Mouse (Mus musculus) skeletal muscle tissue, adult 2 months (tissue): ENCODE measurements around the gene Herpud2.

Experiments used
- DNase-seq: peaks from one replicate; pipeline ENCODE4 v3.0.0-alpha.2; 2012; ENCODE audit warnings: low read depth, low spot score

Gene Herpud2

GRCm38 (mm10) chr9:25151611-25152241 lies at the start of gene Herpud2:
TSS of gene Herpud2 (minus strand) at chr9:25151820.
- DNase-seq, result peak; percentile 96

DNA sequence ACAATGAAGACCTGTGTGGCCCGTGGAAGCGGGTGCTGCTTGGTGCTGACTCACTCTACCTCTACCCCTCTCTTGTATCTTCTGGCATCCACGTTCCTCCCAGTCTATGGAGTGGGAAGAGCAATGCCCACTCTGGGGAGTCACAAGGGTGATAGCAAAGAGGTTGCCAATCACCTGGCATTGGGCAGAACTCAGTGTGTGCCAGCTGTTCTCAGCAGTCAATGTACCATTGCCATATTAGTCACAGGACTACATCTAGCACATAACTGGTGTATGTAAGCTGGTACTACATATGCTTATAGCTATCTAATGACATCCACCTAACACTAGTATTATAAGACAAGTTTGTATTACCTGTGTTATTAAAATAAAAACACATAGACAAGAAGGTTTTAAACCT lies 49.4 kb upstream of the Herpud2 start:
- DNase-seq, result no peak

DNA sequence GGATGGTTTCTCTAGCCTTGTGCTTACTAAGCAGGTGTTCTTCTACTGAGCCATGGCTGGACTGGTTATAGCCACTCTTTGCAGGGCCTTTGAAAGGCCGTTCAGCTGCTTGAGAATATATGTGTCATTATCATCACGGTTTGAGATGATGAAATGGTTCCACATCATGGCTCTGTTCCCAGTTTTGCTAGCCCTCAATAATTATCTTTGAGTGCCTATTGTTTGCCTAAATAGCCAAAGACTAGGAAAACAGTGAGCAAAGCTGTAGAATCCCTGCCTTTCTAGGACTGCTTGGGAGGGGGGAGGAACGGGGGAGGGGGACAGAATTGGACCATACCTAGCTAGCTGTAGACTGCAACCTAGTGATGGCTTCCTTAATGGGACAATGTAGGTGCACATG lies 48.5 kb upstream of the Herpud2 start:
- no peak for DNase-seq

GRCm38 (mm10) chr9:25196746-25197145 lies 45.1 kb upstream of the Herpud2 start:
- no peak for DNase-seq

- no peak for DNase-seq
Measured at GRCm38 (mm10) chr9:25191612-25192011, 40.0 kb upstream of the Herpud2 start.

DNA sequence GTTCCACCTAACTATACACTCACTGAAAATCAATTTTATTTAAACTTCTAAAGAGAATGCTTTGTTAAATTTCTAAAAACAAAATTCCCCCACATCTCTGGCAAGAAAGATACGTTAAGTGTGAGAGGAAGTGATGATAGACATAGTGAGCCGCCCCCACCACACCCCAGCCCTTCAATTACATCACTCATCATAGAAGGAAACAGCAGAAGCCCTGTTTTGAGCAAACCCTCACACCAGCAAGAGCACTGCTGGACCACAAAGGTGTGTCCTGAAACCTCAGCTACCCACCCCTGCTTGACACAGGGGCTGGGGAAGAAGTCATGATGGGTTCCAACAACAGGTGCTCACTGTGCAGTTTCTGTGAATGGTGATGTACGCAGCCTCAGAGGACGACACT lies 34.9 kb upstream of the Herpud2 start:
- DNase-seq, result no peak

DNA sequence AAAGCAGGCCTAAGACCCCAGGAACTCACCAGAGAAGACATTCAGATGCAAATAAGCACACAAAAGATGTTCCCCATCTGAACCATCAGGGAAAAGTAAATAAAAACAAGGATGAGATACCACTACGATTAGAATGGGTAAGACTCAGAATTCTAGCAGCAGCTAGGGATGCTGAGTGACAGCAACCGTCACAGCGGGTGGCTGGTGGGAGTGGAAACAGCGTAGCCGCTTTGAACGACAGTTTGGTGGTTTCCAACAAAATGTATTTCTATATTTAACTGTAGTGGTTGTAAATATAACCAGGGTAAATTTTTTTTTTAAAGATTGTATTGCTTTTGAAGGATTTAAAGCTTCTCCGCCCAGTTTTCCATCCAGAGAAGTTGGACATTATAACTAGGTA lies 34.2 kb upstream of the Herpud2 start:
- no peak for DNase-seq

DNA sequence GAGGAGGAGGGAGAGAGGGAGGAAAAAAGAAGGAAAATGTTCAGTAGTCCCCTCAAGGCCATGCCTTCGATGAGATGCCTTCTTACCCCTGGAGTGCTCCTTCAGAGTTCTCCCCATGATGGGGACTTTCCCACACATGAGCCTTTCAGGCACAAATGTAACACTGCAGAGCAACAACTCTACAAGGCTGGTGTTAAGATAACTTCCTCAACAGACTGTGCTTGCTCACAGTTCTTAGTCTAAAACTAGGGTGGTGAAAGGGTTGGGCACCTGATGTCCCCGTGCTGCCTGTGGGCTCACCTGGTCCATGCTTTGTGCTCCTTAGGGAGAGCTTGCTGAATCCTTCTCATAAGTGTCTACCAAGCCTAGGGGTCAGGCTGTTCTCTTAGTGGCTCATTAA lies 33.0 kb upstream of the Herpud2 start:
- no peak for DNase-seq

DNA sequence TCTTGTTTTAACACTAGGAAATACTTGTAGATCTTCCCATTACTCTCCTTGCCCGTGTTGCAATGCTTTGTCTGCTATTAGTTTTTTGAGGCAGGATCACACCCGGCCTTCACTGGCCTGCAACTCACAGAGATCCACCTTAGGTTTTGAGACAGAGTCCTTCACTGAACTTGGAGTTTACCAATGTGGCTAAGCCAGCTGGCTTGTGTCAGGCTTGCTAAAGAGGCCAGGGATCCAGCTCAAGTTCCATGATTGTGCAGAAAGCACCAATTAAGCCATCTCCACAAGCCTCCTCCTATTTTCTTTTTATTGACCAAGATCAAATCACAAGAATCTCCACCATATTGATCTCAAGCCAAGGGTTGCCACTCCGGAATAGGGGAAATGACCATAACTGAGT lies 26.4 kb upstream of the Herpud2 start:
- no peak for DNase-seq

DNA sequence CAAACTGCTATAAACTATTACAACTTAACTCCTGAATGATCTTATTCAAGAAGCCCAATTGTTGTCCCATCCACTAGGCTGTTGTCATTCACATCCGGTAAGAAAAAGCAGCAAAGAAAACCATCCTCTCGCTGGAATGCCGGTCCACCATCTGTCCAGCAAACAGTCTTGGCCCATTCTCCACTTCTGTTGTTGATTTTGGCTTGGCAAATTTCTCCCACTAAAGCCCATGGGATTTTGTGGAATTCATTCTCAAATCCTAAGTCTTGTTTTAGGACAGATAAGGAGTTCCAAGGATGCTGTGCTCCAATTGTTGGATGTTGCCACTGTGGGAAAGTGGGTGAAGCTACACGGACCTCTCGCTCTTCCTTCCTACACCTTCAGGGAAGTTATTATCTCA lies 25.6 kb upstream of the Herpud2 start:
- peak; percentile 66 for DNase-seq

DNA sequence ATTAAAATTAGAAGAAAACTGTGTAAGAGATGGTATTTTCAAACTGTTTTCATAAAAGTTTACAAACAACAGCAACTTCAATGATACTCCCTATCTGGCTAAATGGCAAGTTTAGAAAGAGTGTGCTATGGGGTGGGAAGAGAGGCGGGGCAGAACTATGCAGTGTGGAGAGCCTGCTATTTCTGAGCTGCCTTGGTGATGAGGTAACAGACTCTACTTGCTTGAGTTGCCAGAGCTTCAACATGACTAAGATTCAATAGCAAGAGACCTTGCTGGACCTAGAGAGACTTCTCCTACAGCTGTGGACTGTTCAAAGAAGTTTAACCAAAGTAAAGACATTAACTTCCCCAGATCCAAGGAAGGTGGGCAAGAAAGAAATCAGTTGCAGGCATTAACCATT lies 24.9 kb upstream of the Herpud2 start:
- peak; percentile 46 for DNase-seq

DNA sequence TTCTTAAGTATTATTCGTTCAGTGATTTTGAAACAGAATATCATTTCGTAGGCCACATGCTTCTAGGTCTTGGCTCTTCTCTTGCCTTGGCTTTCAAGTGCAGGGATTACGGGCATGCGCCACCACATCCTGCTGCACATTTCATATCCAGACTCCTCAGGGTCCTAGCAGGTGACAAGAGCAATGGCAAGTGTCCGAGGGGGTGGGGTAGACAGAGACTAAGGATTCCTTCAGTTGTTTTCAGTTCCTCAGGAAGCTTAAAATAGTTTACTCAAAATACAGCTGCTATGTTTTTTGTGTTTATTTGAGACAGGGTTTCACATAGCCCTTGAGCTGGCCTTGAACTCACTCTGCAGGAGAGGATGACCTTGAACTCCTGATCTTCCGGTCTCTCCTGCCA lies 24.4 kb upstream of the Herpud2 start:
- DNase-seq, result peak; percentile 32

GRCm38 (mm10) chr9:25175039-25175442 lies 23.4 kb upstream of the Herpud2 start:
- DNase-seq, result peak; percentile 87

DNA sequence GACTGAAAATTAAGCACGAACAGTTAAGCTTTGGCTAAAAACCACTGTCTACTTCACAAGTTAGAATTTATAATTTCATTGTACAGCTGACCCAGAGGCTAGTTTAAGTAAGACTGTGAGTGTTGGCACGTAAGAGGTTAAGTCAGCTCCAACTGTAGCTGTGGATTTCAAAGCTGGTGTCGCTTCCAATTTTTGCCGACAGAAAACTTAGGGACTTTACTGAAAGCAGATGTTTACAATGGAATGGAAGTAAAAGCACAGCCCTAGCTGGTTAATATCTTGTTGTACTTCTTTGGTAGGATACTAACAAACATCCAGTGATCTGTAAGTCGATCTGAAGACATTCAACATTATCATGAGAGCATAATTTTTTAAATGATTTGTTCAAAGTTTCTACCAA lies 23.0 kb upstream of the Herpud2 start:
- no peak for DNase-seq

DNA sequence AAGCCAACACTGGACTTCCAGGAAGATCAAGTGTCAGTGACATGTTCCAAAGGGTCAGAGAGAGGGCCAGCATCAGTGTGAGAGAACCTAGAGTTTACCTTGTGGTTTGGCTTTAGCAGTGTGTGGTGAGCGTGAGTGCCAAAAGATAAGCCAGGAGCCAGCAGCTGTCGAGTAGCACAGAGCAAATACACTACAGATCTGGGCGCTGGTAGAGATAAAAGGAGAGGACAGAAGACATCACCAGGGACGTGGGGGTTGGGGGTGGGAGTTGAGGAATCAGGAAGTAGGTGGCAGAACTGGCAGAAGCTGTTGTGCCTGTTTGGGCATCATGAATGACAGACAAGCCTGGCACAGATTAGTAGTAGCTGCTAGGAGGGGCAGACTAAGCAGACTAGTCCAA lies 21.6 kb upstream of the Herpud2 start:
- no peak for DNase-seq

DNA sequence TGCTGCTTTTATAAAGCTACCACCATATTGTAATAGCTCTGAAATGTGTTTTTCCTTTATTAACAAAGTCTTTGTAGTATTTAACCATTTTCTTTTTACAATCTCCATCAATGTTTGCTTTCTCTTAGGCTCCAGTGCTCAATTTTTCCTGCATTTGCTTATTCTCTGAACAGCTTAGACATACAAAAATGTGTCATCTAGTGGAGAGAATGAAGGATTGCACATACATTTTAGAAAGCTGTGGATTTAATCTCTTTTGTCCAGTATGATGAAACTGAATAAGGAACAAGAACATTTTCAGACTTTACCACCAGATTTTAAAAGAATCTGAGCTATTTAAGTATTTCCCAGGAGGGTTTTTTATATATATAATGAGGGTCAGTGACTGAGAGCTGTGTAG lies 18.0 kb upstream of the Herpud2 start:
- no peak for DNase-seq

DNA sequence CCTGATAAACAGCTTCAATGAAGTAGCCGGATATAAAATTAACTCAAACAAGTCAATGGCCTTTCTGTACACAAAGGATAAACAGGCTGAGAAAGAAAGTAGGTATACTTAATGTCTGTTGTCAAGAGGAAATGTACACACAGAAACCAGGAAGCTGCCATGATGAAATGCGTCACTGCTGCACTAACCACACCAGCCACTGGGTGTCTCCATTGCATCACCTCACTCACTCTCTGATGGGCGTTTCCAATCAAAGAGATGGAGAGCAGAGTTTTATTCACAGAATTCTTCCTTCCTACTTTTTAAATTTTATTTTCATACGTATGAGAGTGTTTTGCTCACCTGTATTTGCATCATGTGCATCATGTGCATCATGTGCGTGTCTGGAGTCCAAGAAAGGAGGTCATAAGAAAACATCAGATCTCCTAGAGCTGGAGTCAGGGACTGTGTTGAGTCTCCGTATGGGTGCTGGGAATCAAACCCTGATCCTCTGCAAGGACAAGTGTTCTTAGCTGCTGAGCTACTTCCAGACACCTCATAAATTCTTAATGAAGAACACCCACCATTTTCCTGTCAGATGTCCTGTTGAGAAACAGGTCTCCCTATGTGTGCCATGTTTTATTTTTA lies 16.0 kb upstream of the Herpud2 start:
- DNase-seq, result no peak

GRCm38 (mm10) chr9:25158218-25158617 lies 6.6 kb upstream of the Herpud2 start:
- no peak for DNase-seq

DNA sequence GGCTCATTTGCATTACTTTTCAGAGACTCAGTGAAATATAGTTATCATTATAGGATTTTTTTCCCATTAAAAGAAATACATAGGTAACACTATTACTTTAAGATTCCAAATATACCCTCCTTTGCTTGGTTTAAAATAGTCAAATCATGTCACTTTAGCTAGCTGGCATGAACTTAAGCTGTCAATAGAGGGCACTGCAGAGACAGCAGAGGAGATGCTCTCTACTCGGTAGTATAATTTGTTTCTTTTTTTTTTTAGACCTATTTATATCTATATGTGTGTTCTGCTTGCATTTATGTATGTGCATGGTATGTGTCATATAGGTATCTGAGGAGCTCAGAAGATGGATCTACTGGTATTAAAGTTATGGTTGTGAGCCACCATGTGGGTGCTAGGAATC lies 4.8 kb upstream of the Herpud2 start:
- no peak for DNase-seq

DNA sequence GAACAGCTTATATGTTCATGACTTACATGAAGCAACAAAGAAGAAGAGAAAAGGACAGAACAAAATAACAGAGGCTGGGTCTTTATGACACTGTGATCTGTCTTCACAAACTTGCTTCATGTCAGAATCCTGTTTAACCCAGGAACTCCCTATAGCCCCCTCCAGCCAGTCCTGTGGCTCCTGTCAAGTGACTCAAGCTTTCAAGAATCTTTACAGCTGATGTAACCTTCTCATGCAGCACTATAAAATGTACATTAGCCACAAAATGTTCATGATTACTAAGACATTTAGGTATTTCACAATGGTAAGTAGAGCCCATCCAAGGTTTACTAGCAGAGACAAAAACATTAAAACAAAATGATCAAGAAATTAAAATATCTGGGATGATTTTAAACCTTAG lies 1.4 kb upstream of the Herpud2 start:
- no peak for DNase-seq

- no peak for DNase-seq
Measured at GRCm38 (mm10) chr9:25152457-25152856, 837 bp upstream of the Herpud2 start.

GRCm38 (mm10) chr9:25150791-25151610 lies 619 bp downstream of the Herpud2 start:
- DNase-seq, result no peak

GRCm38 (mm10) chr9:25148767-25149166 lies 2.9 kb downstream of the Herpud2 start:
- DNase-seq, result no peak
